Comparison of ENCODE assay signal across 13 mouse cellular contexts in the genomic region with DNA sequence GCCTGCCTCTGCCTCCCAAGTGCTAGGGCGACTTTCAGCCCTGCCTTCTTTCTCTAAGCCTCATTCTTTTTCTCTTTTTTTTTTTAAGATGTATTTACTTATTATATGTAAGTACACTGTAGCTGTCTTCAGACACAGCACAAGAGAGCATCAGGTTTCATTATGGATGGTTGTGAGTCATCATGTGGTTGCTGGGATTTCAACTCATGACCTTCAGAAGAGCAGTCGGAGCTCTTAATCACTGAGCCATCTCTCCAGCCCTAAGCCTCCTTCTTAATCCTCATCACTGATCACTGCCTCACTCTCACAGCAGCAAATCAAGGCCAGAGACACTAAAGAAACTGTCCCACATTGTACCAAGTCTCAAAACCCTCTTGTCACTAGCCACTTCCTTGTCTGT. TPM values are rescaled to one million over a fixed set of nuclear protein-coding genes. Genes with fewer than 3 reads are reported as not detected.
"Had no signal": no experiment of that assay in that cellular context is flagged by ENCODE, and none has a peak within 500 bp of the region (broad histone marks: within the 10 kb centered on the region; RNA-seq: fewer than 3 reads in every experiment).

No protein-coding gene starts in this region.

- H3K27me3 ChIP-seq: liver, embryonic 13.5 days had no signal

- DNase-seq: kidney, postnatal 10 days; kidney, postnatal 36 days; layer of hippocampus, postnatal 36 days; liver, embryonic 13.5 days; lung, adult 2 months; lung, postnatal 14 days; lung, postnatal 4 days; midbrain, embryonic 14.5 days; thymus, adult 2 months; thymus, postnatal 14 days; thymus, postnatal 4 days had no signal

RNA-seq across cellular contexts. Expression of gene Tgm4, which starts 10.3 kb away (rescaled TPM):
- total RNA-seq: liver, adult 2 months had no signal
- polyA plus RNA-seq: liver, adult 2 months; liver, embryonic 13.5 days; small intestine, adult 2 months had no signal
